Mouse (Mus musculus) forebrain, embryonic 16.5 days (tissue): Measurements from ENCODE around the gene Olfr1427. TPM values are rescaled to one million over a fixed set of nuclear protein-coding genes. Genes with fewer than 3 reads are reported as not detected.

Experiments
- ATAC-seq: fragments of 200-750 bp; cut with Nextera tagmentation; 2 replicates; pipeline ENCODE4 v1.8.0; 2017; ENCODE audit warnings: mild to moderate bottlenecking, moderate library complexity
- H3K27ac ChIP-seq: fragments of 300-500 bp; sonication (generic); 2 replicates; pipeline ENCODE4 v1.5.1; 2014; ENCODE audit warnings: low read length, control low read depth
- H3K27me3 ChIP-seq: fragments of 300-500 bp; sonication (generic); replicated peaks from 2 replicates; pipeline ENCODE4 v1.6.1; 2014; ENCODE audit warnings: low read length; ENCODE audit not compliant: control insufficient read depth, insufficient read depth
- H3K36me3 ChIP-seq: fragments of 300-500 bp; sonication (generic); 2 replicates; pipeline ENCODE4 v1.6.1; 2014; ENCODE audit not compliant: control insufficient read depth, insufficient read depth
- H3K4me1 ChIP-seq: fragments of 300-500 bp; sonication (generic); replicated peaks from 2 replicates; pipeline ENCODE4 v1.6.1; 2014; ENCODE audit warnings: low read length; ENCODE audit not compliant: control insufficient read depth, insufficient read depth
- H3K4me2 ChIP-seq: fragments of 300-500 bp; sonication (generic); 2 replicates; pipeline ENCODE4 v1.6.1; 2014; ENCODE audit warnings: mild to moderate bottlenecking, low read length, control low read depth
- H3K4me3 ChIP-seq: fragments of 300-500 bp; sonication (generic); replicated peaks from 2 replicates; pipeline ENCODE4 v1.5.1; 2014; ENCODE audit warnings: mild to moderate bottlenecking, low read length, control low read depth
- H3K9ac ChIP-seq: fragments of 300-500 bp; sonication (generic); replicated peaks from 2 replicates; pipeline ENCODE4 v1.6.1; 2014; ENCODE audit warnings: low read depth, low read length, control low read depth
- H3K9me3 ChIP-seq: fragments of 300-500 bp; sonication (generic); 2 replicates; pipeline ENCODE4 v1.6.1; 2016; ENCODE audit warnings: low read length; ENCODE audit not compliant: control insufficient read depth
- WGBS: fragments of 180-500 bp; shearing (Covaris S2); extraction: QIAGEN DNeasy Blood & Tissue Kit; methylation state at CpG from one replicate; pipeline ENCODE4 v1.1.7; 2014; 5-methylcytosine and 5-hydroxymethylcytosine counted together
- polyA plus RNA-seq: library from polyadenylated mRNA; unstranded; fragments of >200 nt; fragmentation: Nextera tagmentation; extraction: Ambion mirVana; gene quantifications from 2 replicates; pipeline ENCODE4 v1.2.1, GENCODE M21; 2015

Olfr1427 gene
- polyA plus RNA-seq = not detected in 2 replicates

DNA sequence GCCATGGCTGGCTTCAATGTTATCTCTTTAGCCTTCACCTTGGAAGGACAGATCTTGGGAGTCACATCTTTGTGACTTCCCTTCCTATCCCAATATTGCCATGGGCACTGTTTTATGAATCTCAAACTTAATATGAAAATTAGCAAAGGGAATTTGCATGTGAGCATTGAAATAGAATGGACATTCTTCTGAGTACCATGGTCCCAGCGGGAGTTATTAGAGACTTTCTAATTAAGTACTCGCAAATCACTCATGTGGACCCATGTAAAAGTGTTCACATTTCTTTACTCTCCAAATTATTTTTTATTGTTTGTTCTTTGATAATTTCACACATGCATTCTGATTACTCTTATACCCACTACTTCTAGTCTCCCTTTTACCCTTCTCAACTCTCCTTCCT, at the start of gene Olfr1427:
Gene Olfr1427, minus strand, starts transcription at position 101 of the 400 bp plus-strand sequence.
- Histone ChIP-seq H3K4me1 (no peaks in the 10 kb centered on the region), H3K4me2 (no peak within 1 kb of the TSS), H3K27ac (no peak within 1 kb of the TSS), H3K9ac (no peak within 1 kb of the TSS), H3K27me3 (no peaks in the 10 kb centered on the region), H3K4me3 (no peak within 1 kb of the TSS), H3K36me3 (no peaks in the 10 kb centered on the region), H3K9me3 (no peaks in the 10 kb centered on the region)
- ATAC-seq = no peak
- 93% methylated on average over 2 of the region's 2 CpGs for WGBS

DNA sequence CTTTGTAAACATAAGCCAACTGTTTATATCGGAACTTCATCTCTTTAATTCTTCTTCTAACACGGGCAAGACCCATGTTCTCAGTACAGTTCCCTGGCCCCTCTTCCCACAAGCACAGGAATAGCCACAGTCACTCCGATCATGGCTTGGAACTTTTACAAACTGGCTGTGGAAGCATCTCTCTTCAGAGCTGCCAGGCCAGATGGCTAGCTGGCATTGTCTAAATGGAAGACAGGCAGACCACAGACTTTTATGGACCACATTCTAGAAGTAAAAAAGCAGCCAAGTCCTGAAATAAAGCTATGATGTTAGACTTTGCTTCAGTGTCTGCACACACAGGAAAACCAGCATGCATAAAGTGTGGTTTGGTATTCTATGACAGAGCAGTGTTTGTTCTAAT, 42.3 kb upstream of the Olfr1427 start:
- Histone ChIP-seq H3K27me3 (no peaks in the 10 kb centered on the region), H3K27ac (no peak overlapping the region), H3K9ac (no peak overlapping the region), H3K9me3 (no peaks in the 10 kb centered on the region), H3K4me3 (no peak overlapping the region), H3K36me3 (no peaks in the 10 kb centered on the region), H3K4me1 (0 out of 2 replicates have a peak, but pooled peaks cover 2% of the 10 kb centered on the region), H3K4me2 (no peak overlapping the region)
- WGBS = 85% methylated on average over 3 of the region's 3 CpGs
- ATAC-seq = 0 out of 2 replicates have a peak, but pooled peaks have one; percentile 49

DNA sequence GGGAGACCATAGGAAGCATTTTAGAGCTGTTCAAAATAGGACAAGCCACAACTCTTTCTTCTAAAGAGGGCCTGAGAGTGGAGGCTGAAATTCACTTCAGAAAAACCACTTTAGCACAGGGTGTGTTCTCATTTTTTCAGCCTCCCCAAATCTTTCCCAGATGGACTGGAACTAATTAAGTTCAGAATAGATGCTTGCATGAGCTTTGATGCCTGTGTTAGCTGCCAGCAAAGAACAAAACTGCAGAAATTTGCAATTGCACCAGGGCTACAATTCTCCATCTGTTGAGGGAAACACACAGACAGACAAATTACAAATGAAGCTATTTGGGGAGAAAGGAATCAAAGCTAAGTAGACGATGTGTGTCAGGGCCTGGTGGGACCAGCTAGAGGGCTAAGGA, 40.2 kb upstream of the Olfr1427 start:
- 27% methylated on average over 1 of the region's 1 CpGs for WGBS
- no peaks in the 10 kb centered on the region for H3K27me3 ChIP-seq
- no peaks in the 10 kb centered on the region for H3K36me3 ChIP-seq
- no peaks in the 10 kb centered on the region for H3K9me3 ChIP-seq
- 0 out of 2 replicates have a peak, but pooled peaks cover 2% of the 10 kb centered on the region for H3K4me1 ChIP-seq
- H3K27ac ChIP-seq = peak overlapping the region; percentile 39; the same call in 1 of the 2 replicates
- ATAC-seq = peak; percentile 78
- H3K9ac ChIP-seq = no peak overlapping the region
- no peak overlapping the region for H3K4me3 ChIP-seq
- H3K4me2 ChIP-seq = no peak overlapping the region

DNA sequence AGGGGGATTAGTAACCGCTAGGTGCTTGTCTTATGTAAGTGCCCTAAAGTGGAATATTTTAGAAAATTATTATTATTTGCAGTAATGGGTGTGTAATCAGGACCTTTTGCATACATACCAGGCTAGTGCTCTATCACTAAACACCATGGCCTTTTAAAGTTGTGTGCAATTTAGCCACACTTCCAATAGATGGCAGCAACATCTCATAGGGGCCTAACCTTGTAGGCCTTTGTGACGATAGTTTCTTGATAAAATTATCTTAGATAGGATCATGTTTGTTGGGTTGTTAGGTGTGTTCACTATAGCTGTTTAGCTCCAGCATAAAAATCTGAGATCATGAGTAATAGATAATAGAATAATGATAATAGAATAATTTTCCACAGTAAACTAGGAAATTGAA, 31.2 kb upstream of the Olfr1427 start:
- no peak overlapping the region for H3K9ac ChIP-seq
- ATAC-seq = peak; percentile 50; the same call in 1 of the 2 replicates
- 30% methylated on average over 2 of the region's 2 CpGs for WGBS
- no peaks in the 10 kb centered on the region for H3K27me3 ChIP-seq
- no peak overlapping the region for H3K4me2 ChIP-seq
- no peaks in the 10 kb centered on the region for H3K4me1 ChIP-seq
- no peaks in the 10 kb centered on the region for H3K9me3 ChIP-seq
- H3K36me3 ChIP-seq = no peaks in the 10 kb centered on the region
- no peak overlapping the region for H3K4me3 ChIP-seq
- no peak overlapping the region for H3K27ac ChIP-seq

DNA sequence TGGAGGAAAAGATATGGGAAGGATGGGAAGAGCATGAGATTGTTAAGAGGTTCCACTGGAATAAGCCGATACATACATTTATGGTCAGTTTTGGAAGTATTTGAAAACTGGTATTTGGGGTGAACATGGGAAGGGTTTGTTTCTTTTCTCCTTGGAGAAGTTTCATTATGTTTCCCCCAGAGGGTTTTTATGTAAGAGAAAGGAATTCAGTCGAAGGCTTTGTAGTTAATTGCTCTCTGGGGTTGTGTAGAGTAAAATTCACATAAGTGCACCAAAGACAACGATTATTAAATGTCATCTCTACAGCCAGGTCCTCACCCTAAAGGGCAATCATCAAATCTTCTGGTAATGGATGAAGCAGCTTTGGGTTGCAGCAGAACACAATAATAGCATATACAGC, 20.0 kb upstream of the Olfr1427 start, which contains the start of gene Olfr76:
Gene Olfr76, minus strand, starts transcription at position 101 of the 400 bp plus-strand sequence.
- WGBS = 77% methylated on average over 3 of the region's 3 CpGs

DNA sequence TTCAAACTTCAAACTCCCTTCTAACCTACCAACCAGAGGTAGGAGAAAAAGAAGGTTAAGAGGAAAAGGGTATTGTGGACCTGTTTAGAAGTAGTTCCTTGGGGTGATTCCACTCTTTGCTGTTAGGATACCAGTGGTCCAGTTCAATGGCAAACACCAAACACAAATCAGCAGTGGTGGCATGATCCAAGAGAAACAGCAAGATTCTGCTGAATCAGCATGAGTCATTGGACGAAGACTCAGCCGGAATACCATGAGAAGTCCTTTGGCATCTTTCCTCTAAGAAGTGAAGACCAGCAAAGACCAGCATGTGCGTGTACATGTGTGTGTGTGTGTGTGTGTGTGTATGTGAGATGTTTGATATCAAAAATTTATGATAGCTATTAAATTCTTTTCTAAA, 13.3 kb upstream of the Olfr1427 start:
- no peak for ATAC-seq
- Histone ChIP-seq H3K9ac (no peak overlapping the region), H3K4me2 (no peak overlapping the region), H3K27me3 (no peaks in the 10 kb centered on the region), H3K4me3 (no peak overlapping the region), H3K9me3 (no peaks in the 10 kb centered on the region), H3K4me1 (no peaks in the 10 kb centered on the region), H3K36me3 (no peaks in the 10 kb centered on the region), H3K27ac (no peak overlapping the region)
- WGBS = 93% methylated on average over 3 of the region's 3 CpGs

More for the DNA sequence above, 20.0 kb upstream of the Olfr1427 start, which contains the start of gene Olfr76:
- Histone ChIP-seq H3K27me3 (no peaks in the 10 kb centered on the region), H3K9me3 (no peaks in the 10 kb centered on the region), H3K4me1 (no peaks in the 10 kb centered on the region), H3K36me3 (no peaks in the 10 kb centered on the region), H3K4me3 (no peak within 1 kb of the TSS), H3K4me2 (no peak within 1 kb of the TSS), H3K9ac (no peak within 1 kb of the TSS), H3K27ac (no peak within 1 kb of the TSS)
- no peak for ATAC-seq

DNA sequence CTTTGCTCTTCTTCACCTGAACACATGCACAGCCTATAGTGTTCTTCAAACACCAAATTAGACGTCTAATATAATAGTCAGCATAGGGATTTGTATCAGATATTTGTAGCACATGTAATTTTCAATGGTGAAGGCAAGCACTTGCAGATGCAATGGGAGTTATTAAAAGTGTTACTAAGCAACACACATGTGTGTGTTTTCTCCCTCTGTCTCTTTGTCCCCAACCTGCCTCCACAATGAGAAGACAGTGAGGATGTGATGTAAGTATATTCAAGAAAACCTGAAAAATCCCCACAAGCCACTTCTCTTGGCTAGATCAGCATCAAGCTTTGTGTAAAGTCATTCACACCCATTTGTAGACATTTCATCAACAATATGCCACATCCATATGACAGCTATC, 12.7 kb upstream of the Olfr1427 start, which contains the start of gene Olfr1428:
Gene Olfr1428, minus strand, starts transcription at position 101 of the 400 bp plus-strand sequence.
- WGBS = 80% methylated on average over 1 of the region's 1 CpGs
- Histone ChIP-seq H3K36me3 (no peaks in the 10 kb centered on the region), H3K4me2 (no peak within 1 kb of the TSS), H3K4me3 (no peak within 1 kb of the TSS), H3K9me3 (no peaks in the 10 kb centered on the region), H3K27me3 (no peaks in the 10 kb centered on the region), H3K27ac (no peak within 1 kb of the TSS), H3K9ac (no peak within 1 kb of the TSS), H3K4me1 (no peaks in the 10 kb centered on the region)
- no peak for ATAC-seq

DNA sequence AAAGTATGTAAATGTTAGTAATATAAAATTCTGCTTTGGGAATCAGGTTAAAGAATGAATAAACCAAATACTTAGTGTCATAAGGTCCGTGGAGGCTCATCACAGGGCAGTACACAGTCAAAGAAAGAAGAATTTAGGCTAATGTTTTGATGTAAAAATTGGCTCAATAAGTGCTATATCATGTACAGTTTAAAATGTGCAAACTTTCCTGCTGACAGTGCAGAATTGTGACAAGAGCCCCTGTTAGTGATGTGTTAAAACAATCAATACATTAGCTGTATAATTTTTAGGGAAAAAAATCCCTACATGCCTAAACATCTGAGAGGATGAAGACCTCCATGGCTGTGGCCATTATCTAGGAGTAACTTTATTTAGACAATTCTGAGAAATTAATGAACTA, 10.7 kb upstream of the Olfr1427 start:
- 79% methylated on average over 1 of the region's 1 CpGs for WGBS
- no peaks in the 10 kb centered on the region for H3K27me3 ChIP-seq

DNA sequence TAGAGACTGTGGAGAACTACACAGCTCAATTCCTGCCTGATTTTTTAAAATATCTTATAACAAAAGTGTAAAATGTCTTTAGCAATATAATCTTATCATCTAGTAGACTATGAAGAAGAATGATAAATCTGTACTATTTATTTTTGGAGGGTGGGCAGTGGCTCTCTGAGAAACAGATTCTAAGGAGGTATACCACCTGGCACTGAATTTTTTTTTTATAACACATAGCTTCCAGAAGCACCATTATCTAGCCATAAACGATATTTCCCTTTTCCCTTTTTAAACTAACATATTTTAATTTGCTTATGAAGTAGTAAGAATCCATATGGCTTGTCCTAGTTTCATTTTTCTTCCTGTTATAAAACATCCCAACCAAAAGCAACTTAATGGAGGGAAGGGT, 1.4 kb upstream of the Olfr1427 start:
- WGBS = 64% methylated on average over 1 of the region's 1 CpGs
- no peak for ATAC-seq
- H3K4me2 ChIP-seq = no peak overlapping the region
- H3K9ac ChIP-seq = no peak overlapping the region
- no peak overlapping the region for H3K27ac ChIP-seq
- H3K27me3 ChIP-seq = no peaks in the 10 kb centered on the region
- H3K9me3 ChIP-seq = no peaks in the 10 kb centered on the region
- no peaks in the 10 kb centered on the region for H3K36me3 ChIP-seq
- no peak overlapping the region for H3K4me3 ChIP-seq
- H3K4me1 ChIP-seq = no peaks in the 10 kb centered on the region

More for the DNA sequence above, 10.7 kb upstream of the Olfr1427 start:
- no peak overlapping the region for H3K27ac ChIP-seq
- H3K9me3 ChIP-seq = no peaks in the 10 kb centered on the region
- H3K4me2 ChIP-seq = no peak overlapping the region
- H3K36me3 ChIP-seq = no peaks in the 10 kb centered on the region
- H3K4me3 ChIP-seq = no peak overlapping the region
- H3K9ac ChIP-seq = no peak overlapping the region
- H3K4me1 ChIP-seq = no peaks in the 10 kb centered on the region
- ATAC-seq = no peak

DNA sequence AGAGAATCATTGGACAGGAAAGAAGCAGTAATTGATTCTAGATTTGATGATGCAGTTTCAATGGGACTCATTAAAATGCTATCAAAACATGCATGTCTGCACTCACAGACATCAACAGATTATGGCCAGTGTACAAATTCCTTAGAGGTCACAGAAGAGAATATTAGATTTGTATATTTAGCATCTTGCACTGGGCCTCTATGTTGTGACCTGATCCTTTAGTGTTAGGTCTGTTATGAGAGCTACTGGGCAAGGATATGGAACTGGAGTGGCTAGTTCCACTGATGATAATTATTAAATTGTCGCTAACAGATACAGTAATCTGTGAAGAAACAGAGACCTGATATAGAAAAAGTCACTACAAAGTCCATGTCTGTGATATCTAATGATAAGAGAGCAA, 11.2 kb downstream of the Olfr1427 start, which contains the start of gene Olfr1426:
Gene Olfr1426, minus strand, starts transcription at position 101 of the 400 bp plus-strand sequence.
- Histone ChIP-seq H3K9me3 (no peaks in the 10 kb centered on the region), H3K27ac (no peak within 1 kb of the TSS), H3K36me3 (no peaks in the 10 kb centered on the region), H3K4me1 (no peaks in the 10 kb centered on the region), H3K4me2 (no peak within 1 kb of the TSS), H3K9ac (no peak within 1 kb of the TSS), H3K4me3 (no peak within 1 kb of the TSS), H3K27me3 (no peaks in the 10 kb centered on the region)
- ATAC-seq = no peak
- WGBS = 77% methylated on average over 1 of the region's 1 CpGs
